Mouse (Mus musculus) erythroblast, embryonic 14.5 days (primary cell): Measurements from ENCODE around the gene Rbfox3. TPM values are rescaled to one million over a fixed set of nuclear protein-coding genes. Genes with fewer than 3 reads are reported as not detected.

ENCODE experiments used
- H3K27me3 ChIP-seq: 2 replicates; pipeline ENCODE4 v1.6.1; 2012; ENCODE audit warnings: inconsistent platforms; ENCODE audit not compliant: control insufficient read depth
- H3K36me3 ChIP-seq: 2 replicates; pipeline ENCODE4 v1.6.1; 2012; ENCODE audit warnings: mild to moderate bottlenecking, inconsistent platforms; ENCODE audit not compliant: control insufficient read depth
- H3K4me1 ChIP-seq: 2 replicates; pipeline ENCODE4 v1.6.1; 2012; ENCODE audit warnings: inconsistent platforms; ENCODE audit not compliant: control insufficient read depth
- H3K4me3 ChIP-seq: replicated peaks from 2 replicates; pipeline ENCODE3; 2012; ENCODE audit warnings: moderate library complexity, mild to moderate bottlenecking, inconsistent platforms
- H3K9me3 ChIP-seq: 2 replicates; pipeline ENCODE4 v1.6.1; 2012; ENCODE audit warnings: low read length, inconsistent platforms, mixed read lengths; ENCODE audit not compliant: control insufficient read depth
- GATA1 ChIP-seq: IDR thresholded peaks from 2 replicates; pipeline ENCODE4 v1.6.1; 2012; ENCODE audit warnings: low read length, inconsistent platforms, mixed read lengths
- TAL1 ChIP-seq: IDR thresholded peaks from 3 replicates; pipeline ENCODE4 v1.6.1; 2012; ENCODE audit warnings: low read length, inconsistent platforms, mixed read lengths
- polyA plus RNA-seq: library from polyadenylated mRNA; stranded (reverse); fragments of >175 nt; gene quantifications from 2 replicates; pipeline ENCODE4 v1.2.3, GENCODE M21; 2012

Rbfox3 gene
- polyA plus RNA-seq, 1 experiment = 0.02 TPM

DNA sequence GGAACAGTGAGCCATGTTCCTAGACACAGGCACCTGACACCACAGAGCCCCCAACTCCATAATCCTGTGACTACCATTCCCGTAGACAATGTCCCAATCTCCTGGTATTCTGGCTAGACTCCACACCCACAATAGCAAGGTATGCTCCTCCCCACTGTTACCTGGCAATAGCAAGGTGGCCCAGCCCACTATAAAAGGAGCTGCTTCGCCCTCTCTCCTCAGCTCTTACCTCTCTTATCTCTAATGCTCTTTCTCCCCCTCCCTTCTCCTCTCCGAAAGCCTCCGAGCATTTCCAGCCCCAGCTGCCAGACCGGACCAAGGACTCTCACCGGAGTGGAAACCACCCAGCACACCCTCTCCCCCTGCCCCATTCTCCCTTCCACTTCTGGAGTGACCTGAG is 189.5 kb downstream of the Rbfox3 start:
- H3K4me1 ChIP-seq = no peaks in the 10 kb centered on the region
- H3K36me3 ChIP-seq = no peaks in the 10 kb centered on the region
- no peaks in the 10 kb centered on the region for H3K27me3 ChIP-seq
- TF ChIP-seq GATA1 (no peak), TAL1 (no peak)
- peaks cover 9% of the 10 kb centered on the region for H3K9me3 ChIP-seq
- no peak overlapping the region for H3K4me3 ChIP-seq

DNA sequence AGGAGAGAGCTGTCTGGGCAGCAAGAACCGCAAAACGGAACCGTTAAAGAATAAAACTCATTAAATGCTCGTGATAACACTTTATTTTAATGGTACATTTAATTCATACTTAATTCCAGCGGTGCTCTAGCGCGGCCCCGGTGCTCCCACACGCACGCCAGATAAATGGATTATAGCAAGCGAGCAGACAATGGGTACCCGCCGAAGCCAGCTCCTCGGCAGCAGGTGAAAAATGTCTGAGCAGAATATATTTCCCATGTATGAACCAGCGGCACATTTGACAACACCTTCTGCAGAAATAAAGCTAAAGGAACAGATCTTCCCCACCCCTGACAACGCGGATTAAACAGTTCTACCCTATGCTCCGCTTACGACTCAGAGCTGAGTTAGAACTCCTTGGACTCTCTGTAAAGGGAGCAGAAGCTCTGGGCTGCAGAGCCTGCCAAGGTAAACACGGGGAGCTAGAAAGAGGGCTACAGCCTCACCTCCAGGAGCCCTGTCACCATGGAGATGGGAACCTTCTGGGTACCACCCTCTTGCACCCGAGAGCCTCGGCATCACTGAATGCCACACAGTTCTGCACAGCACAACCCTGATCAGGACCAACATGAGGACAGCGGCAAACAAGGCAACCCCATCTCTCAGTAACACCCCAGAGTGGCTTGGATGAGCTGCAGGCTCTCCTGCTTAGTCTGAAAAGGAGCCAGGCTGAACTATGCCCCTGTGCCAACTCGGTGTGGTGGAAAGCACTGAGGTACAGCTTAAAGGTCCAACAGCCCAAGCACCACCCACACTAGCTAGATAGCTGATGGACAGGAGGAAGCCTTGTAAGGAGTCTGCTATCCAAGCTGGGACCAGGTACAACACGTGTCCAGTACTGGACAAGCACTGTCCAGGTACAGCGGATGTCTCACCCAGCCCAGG is 196.5 kb downstream of the Rbfox3 start:
- TF ChIP-seq TAL1 (no peak), GATA1 (no peak)
- Histone ChIP-seq H3K4me3 (no peak overlapping the region), H3K4me1 (no peaks in the 10 kb centered on the region), H3K27me3 (no peaks in the 10 kb centered on the region), H3K36me3 (no peaks in the 10 kb centered on the region), H3K9me3 (peaks cover under 1% of the 10 kb centered on the region; the same call in 1 of the 2 replicates)

DNA sequence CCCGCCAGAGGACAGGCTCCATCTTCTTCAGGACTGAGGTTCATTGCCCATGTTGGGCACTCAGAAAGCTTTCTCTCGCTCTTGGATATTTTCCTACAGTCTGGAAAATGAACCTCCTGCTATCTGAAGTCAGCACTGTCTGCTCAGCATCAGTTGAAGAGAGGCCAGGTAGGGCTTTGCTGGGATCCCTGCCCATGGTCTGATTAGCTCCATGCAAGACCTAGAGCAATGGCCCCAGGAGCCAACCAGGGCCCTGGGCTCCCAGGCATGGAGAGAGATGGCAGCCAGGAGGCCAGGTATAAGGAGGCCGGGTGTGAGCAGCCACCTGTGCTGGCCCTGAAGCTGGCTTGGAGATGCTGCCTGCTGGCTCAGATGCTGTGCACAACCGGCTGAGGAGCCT is 198.6 kb downstream of the Rbfox3 start:
- Histone ChIP-seq H3K36me3 (no peaks in the 10 kb centered on the region), H3K9me3 (peaks cover 15% of the 10 kb centered on the region), H3K27me3 (no peaks in the 10 kb centered on the region), H3K4me3 (no peak overlapping the region), H3K4me1 (no peaks in the 10 kb centered on the region)
- no peak for TF ChIP-seq GATA1
- no peak for TF ChIP-seq TAL1

DNA sequence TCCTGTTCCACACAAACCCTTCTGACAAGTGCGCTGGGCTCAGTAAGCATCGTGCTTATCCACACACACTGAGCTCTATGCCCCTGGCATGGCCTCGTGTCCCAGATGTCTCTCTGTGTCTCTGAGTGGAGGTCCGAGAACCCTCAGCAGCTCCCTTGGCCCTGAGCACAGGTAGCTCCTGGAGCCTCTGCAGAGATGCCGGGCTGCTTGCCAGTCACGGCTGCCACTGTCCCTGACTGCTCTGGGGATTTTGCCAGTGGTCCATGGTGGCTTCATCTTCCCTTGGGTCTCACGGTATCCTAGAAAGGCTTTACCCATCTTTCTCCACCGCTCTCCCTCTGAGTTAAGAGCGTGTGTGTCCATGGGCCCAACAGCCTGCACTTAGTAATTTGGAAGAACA is 199.3 kb downstream of the Rbfox3 start:
- no peaks in the 10 kb centered on the region for H3K27me3 ChIP-seq
- TF ChIP-seq TAL1 (no peak), GATA1 (no peak)
- H3K9me3 ChIP-seq = peaks cover 15% of the 10 kb centered on the region
- H3K4me1 ChIP-seq = no peaks in the 10 kb centered on the region
- no peaks in the 10 kb centered on the region for H3K36me3 ChIP-seq
- H3K4me3 ChIP-seq = no peak overlapping the region

DNA sequence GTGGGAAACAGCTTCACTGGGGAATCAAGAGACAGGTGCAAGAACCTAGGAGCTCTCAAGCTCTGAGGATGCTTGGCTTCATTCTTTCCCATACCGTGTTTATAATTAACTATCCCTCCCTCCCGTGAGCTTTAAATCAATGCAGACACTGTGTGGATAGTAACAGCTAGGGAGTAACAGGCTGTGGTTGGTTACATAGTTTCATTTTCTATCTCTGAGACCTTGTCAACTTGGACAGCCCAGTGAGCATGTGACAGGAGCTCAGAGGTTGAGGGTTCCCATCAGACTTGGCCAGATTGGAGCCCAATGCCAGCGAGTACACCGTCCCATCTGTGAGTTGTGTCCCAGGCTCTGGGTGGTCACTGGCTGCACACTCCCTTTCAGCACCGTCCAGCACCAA is 201.4 kb downstream of the Rbfox3 start:
- Histone ChIP-seq H3K36me3 (no peaks in the 10 kb centered on the region), H3K27me3 (no peaks in the 10 kb centered on the region), H3K4me3 (no peak overlapping the region), H3K4me1 (no peaks in the 10 kb centered on the region), H3K9me3 (peaks cover 15% of the 10 kb centered on the region)
- no peak for TF ChIP-seq GATA1
- no peak for TF ChIP-seq TAL1

DNA sequence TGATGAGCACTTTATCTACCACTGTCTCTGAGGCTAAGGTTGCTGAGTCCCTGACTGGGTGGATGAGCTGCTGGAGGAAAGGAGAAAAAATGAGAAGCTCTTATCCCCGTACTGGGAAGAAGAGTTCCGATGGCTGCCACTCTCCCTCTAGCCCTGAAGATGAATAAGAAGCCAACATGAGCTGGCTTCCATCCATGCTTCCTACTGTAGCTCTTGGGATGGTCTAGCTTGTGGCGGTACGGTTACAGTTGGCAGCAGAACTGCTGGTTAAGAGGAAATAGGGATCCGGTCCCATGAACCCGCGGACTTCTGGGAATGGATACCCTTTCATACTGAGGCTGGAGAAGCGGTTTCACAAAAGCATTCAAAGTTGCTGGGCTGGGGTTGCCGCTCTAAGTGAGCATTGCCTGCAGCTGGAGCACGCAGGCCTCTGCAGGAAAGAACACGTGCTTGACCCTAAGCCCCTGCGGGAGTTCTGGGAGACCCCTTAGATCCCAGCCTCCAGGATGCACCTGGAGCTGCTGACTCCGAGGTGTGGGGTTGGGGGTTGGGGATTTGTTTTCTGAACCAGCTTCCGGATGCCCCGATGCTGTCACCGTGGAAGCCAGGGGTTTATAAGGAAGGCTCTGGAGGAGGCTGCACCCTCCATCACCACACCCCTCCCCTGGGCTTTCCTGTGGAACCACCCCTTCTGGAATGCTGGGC is 215.0 kb downstream of the Rbfox3 start:
- H3K4me3 ChIP-seq = no peak overlapping the region
- no peak for TF ChIP-seq TAL1
- H3K36me3 ChIP-seq = no peaks in the 10 kb centered on the region
- no peaks in the 10 kb centered on the region for H3K4me1 ChIP-seq
- no peaks in the 10 kb centered on the region for H3K9me3 ChIP-seq
- H3K27me3 ChIP-seq = no peaks in the 10 kb centered on the region

DNA sequence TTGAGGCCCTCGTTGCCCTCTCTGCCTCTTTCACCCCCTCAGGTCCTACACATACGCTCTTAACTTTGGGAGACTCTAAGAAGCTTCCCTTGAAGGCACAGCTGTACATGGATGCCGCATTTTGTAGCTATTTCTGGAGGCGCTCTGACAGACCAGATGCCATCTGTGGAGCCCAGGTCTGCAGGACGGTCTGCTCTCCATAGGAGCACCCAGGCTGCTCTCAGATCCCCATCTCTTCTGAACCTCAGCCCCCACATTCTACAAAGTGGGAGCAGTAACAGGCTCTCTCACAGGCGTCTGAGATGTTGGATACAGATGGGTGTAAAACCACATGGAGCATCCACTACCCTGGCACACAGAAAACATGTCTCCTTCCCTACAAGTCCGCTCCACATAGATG is 218.1 kb downstream of the Rbfox3 start:
- no peaks in the 10 kb centered on the region for H3K9me3 ChIP-seq
- H3K4me3 ChIP-seq = no peak overlapping the region
- no peaks in the 10 kb centered on the region for H3K4me1 ChIP-seq
- TF ChIP-seq TAL1 (no peak), GATA1 (no peak)
- no peaks in the 10 kb centered on the region for H3K36me3 ChIP-seq
- no peaks in the 10 kb centered on the region for H3K27me3 ChIP-seq

DNA sequence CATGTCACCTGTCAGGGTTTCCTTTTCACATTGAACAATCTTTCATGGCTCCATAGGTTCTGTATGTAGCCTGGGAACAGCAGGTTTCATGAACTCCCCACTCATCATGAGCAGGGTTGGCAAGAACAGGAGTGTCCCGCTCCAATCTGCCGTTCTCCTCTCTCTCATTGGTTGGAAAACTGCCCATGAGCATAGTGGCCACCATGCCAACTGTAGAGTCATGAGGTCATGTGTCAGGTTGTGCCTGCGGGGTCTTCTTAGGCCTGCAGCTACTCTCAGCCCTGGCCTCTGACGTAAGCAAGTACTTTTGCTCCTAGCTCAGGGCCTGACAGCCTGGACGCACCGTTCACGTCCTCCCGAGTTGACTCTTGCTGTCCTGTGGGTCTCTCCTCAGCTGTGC is 221.1 kb downstream of the Rbfox3 start:
- TF ChIP-seq TAL1 = no peak
- TF ChIP-seq GATA1 = no peak
- H3K36me3 ChIP-seq = no peaks in the 10 kb centered on the region
- no peak overlapping the region for H3K4me3 ChIP-seq
- H3K27me3 ChIP-seq = no peaks in the 10 kb centered on the region
- no peaks in the 10 kb centered on the region for H3K9me3 ChIP-seq
- no peaks in the 10 kb centered on the region for H3K4me1 ChIP-seq

DNA sequence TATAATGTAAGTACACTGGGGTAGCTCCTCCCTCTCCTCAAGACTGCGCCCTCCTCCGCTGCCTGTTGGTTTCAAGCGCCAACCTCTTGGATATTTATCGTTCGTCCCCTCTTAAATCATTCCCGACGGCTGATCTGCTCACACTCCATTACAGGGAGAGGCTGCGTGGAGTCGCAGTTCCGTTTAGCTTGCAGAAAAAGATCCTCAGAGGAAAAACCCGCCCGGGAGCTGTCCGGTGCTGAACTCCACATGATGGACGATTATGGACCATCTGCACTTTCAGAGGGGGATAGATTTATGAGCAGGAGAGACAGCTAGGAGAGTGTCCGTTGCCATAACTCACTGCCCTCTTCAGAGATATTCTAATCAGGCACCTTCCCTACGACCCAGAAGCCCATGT is 226.0 kb downstream of the Rbfox3 start:
- no peaks in the 10 kb centered on the region for H3K4me1 ChIP-seq
- H3K4me3 ChIP-seq = no peak overlapping the region
- H3K36me3 ChIP-seq = no peaks in the 10 kb centered on the region
- TF ChIP-seq GATA1 (no peak), TAL1 (no peak)
- H3K27me3 ChIP-seq = no peaks in the 10 kb centered on the region
- H3K9me3 ChIP-seq = no peaks in the 10 kb centered on the region
